Mouse (Mus musculus) embryonic facial prominence, embryonic 11.5 days (tissue): ENCODE data around the gene Rad23a. TPM values are rescaled to one million over a fixed set of nuclear protein-coding genes. Genes with fewer than 3 reads are reported as not detected.
A peak's percentile ranks its signal among the peaks of the same experiment; 100 is the strongest.
"Not testable (repeated sequence)": the region's sequence is repeated elsewhere in the genome, so short reads cannot be mapped to it uniquely, and the experiment has no call there.

Source experiments
- ATAC-seq: fragments of 200-750 bp; cut with Nextera tagmentation; replicated peaks from 2 replicates; pipeline ENCODE4 v1.8.0; 2017; ENCODE audit warnings: low read depth; ENCODE audit not compliant: insufficient number of reproducible peaks, low FRiP score, low TSS enrichment
- DNase-seq: peaks from one replicate; pipeline ENCODE4 v3.0.0-alpha.2; 2015; ENCODE audit warnings: low spot score
- H3K27ac ChIP-seq: fragments of 300-500 bp; sonication (generic); replicated peaks from 2 replicates; pipeline ENCODE4 v1.5.1; 2014; ENCODE audit warnings: mild to moderate bottlenecking, low read depth, low read length, control low read depth
- H3K27me3 ChIP-seq: fragments of 300-500 bp; sonication (generic); 2 replicates; pipeline ENCODE4 v1.6.1; 2014; ENCODE audit warnings: mild to moderate bottlenecking, low read length, moderate library complexity, mixed read lengths; ENCODE audit not compliant: control insufficient read depth, insufficient read depth
- H3K36me3 ChIP-seq: fragments of 300-500 bp; sonication (generic); replicated peaks from 2 replicates; pipeline ENCODE4 v1.6.1; 2014; ENCODE audit warnings: low read depth, mild to moderate bottlenecking, low read length, moderate library complexity, mixed read lengths; ENCODE audit not compliant: control insufficient read depth, insufficient read depth
- H3K4me1 ChIP-seq: fragments of 300-500 bp; sonication (generic); 2 replicates; pipeline ENCODE4 v1.6.1; 2014; ENCODE audit warnings: low read length, mixed read lengths; ENCODE audit not compliant: control insufficient read depth, insufficient read depth
- H3K4me2 ChIP-seq: fragments of 300-500 bp; sonication (generic); 2 replicates; pipeline ENCODE4 v1.6.1; 2014; ENCODE audit warnings: low read depth, mild to moderate bottlenecking, control low read depth, low read length, moderate library complexity
- H3K4me3 ChIP-seq: fragments of 300-500 bp; sonication (generic); 2 replicates; pipeline ENCODE4 v1.5.1; 2014; ENCODE audit warnings: low read depth, low read length, control low read depth
- H3K9ac ChIP-seq: fragments of 300-500 bp; sonication (generic); replicated peaks from 2 replicates; pipeline ENCODE4 v1.6.1; 2014; ENCODE audit warnings: mild to moderate bottlenecking, control low read depth, low read length
- H3K9me3 ChIP-seq: fragments of 300-500 bp; sonication (generic); replicated peaks from 2 replicates; pipeline ENCODE4 v1.6.1; 2016; ENCODE audit warnings: mild to moderate bottlenecking, low read length, inconsistent platforms, mixed read lengths; ENCODE audit not compliant: control insufficient read depth
- WGBS: fragments of 180-500 bp; shearing (Covaris S2); extraction: QIAGEN DNeasy Blood & Tissue Kit; methylation state at CpG from one replicate; pipeline ENCODE4 v1.1.7; 2014; 5-methylcytosine and 5-hydroxymethylcytosine counted together
- polyA plus RNA-seq: library from polyadenylated mRNA; unstranded; fragments of >200 nt; fragmentation: Nextera tagmentation; extraction: Ambion mirVana; gene quantifications from 2 replicates; pipeline ENCODE4 v1.2.1, GENCODE M21; 2014

Rad23a gene
- polyA plus RNA-seq, 1 experiment from 2014 or later: 88.2 TPM

DNA sequence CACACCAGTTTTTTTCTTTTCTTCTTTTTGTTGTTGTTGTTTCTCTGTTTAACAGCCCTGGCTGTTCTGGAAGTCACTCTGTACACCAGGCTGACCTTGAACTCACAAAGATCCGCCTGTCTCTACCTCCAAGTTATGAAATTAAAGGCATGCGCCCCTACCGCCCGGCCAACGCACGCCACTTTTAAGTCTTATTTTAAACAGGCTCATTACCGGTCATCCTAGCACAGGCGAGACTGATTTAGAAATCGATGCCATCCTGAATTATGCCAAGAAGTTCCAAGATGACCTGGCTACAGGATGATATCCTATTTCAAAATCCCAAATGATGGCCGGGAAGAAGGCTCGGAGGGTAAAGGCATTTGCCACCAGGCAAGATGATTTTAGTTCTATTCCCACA is 9.0 kb downstream of the Rad23a start, which contains the start of gene Gadd45gip1:
Gadd45gip1 (plus strand) TSS at position 33 of the 400 bp plus-strand sequence.
- H3K9me3 ChIP-seq: no peaks in the 10 kb centered on the region
- H3K9ac ChIP-seq: peak within 1 kb of the TSS; percentile 99
- peaks cover 17% of the 10 kb centered on the region for H3K36me3 ChIP-seq
- no peaks in the 10 kb centered on the region for H3K4me1 ChIP-seq
- H3K27me3 ChIP-seq: no peaks in the 10 kb centered on the region
- H3K4me3 ChIP-seq: peak within 1 kb of the TSS; percentile 97
- ATAC-seq: no peak
- 87% methylated on average over 11 of the region's 11 CpGs for WGBS
- peak within 1 kb of the TSS; percentile 59 for H3K4me2 ChIP-seq
- peak within 1 kb of the TSS; percentile 90 for H3K27ac ChIP-seq
- DNase-seq: no peak

DNA sequence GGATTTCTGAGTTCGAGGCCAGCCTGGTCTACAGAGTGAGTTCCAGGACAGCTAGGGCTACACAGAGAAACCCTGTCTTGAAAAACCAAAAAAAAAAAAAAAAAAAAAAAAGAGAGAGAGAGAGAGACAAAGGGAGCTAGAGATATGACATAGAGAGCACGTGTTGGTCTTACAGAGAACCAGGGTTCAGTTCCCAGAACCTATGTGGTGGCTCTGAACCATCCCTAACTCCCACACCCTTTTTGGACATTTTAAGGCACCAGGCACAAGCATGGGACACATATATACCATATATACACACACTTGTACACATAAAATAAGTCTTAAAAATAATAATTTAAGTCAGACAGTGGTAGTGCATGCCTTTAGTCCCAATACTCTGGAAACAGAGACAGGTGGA is 13.9 kb downstream of the Rad23a start:
- not testable (repeated sequence) for H3K27me3 ChIP-seq, H3K4me2 ChIP-seq, H3K9ac ChIP-seq, DNase-seq, H3K4me1 ChIP-seq, H3K36me3 ChIP-seq, H3K4me3 ChIP-seq, H3K27ac ChIP-seq, ATAC-seq, H3K9me3 ChIP-seq
- 63% methylated on average over 2 of the region's 2 CpGs for WGBS

DNA sequence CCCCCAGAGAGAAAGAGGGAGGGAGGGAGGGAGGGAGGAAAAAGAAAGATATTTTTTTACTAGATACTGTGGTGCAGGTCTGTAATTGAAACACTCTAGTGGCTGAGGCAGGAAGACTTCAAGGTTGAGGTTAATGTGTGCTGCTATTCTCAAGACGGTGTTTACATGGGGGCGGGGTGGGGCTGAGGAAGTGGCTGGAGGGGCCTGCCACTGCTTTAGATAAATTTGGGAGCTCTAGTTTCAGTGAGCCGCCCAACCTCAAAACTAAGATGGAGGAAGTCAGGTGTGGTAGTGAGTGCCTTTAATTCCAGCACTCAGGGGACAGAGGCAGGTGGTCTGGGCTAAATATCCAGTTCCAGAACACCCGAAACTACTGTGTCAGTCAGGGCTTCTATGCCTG is 14.8 kb downstream of the Rad23a start:
- no peaks in the 10 kb centered on the region for H3K9me3 ChIP-seq
- no peaks in the 10 kb centered on the region for H3K27me3 ChIP-seq
- WGBS: 57% methylated on average over 4 of the region's 4 CpGs
- no peaks in the 10 kb centered on the region for H3K4me1 ChIP-seq
- no peak overlapping the region for H3K4me3 ChIP-seq
- H3K27ac ChIP-seq: no peak overlapping the region
- H3K9ac ChIP-seq: no peak overlapping the region
- ATAC-seq (no peak), DNase-seq (no peak)
- no peak overlapping the region for H3K4me2 ChIP-seq
- no peaks in the 10 kb centered on the region for H3K36me3 ChIP-seq

DNA sequence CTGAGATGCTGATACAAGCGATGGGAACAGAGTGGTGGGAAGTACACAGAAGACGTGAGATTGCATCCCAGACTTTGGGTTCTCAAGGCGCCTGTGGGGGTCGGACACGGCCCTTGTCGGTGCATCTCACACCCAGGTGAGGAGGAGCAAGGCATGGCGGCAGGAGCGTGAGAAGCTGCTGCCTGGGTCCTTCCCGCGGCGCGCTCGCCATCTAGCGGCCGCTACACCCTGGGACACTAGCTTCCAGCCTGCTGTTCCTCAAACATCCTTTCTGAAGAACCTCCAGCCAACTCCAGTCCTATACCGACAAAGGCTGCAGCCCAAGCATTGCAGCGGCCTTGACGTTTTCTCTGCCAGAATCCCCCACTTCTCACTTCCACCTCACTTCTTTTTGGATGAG is 16.8 kb downstream of the Rad23a start:
- no peaks in the 10 kb centered on the region for H3K4me1 ChIP-seq
- peak; percentile 87 for DNase-seq
- under 1% methylated on average over 18 of the region's 18 CpGs for WGBS
- peak overlapping the region; percentile 10; the same call in 1 of the 2 replicates for H3K4me2 ChIP-seq
- H3K36me3 ChIP-seq: no peaks in the 10 kb centered on the region
- H3K9me3 ChIP-seq: no peaks in the 10 kb centered on the region
- H3K9ac ChIP-seq: no peak overlapping the region
- H3K27me3 ChIP-seq: no peaks in the 10 kb centered on the region
- no peak overlapping the region for H3K27ac ChIP-seq
- H3K4me3 ChIP-seq: no peak overlapping the region
- peak; percentile 52; the same call in 1 of the 2 replicates for ATAC-seq

DNA sequence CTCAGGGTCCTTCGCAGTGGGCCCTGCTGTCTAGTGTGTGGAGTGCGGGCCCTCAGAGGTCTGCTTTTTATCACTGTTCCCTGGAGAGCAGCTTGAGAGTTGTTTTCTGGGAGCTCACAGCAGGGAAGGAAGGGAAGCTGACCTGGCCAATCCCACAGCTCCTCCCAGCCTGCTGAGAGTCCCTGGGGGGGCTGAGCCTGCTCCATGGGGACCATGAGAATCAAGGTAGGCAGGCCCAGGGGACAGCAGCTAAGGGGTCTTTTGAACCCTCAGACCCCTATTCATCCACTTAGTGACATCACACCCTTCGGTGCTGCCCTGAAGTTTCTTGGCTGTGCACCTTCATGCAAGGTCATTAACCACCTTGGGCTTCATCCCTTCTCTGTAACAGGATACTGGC is 17.7 kb downstream of the Rad23a start, which contains the start of gene Dand5:
Dand5 (minus strand) TSS at position 101 of the 400 bp plus-strand sequence.
- Histone ChIP-seq H3K9ac (no peak within 1 kb of the TSS), H3K4me1 (no peaks in the 10 kb centered on the region), H3K9me3 (no peaks in the 10 kb centered on the region), H3K36me3 (no peaks in the 10 kb centered on the region), H3K4me2 (peak within 1 kb of the TSS; percentile 10; the same call in 1 of the 2 replicates), H3K27me3 (no peaks in the 10 kb centered on the region), H3K4me3 (no peak within 1 kb of the TSS), H3K27ac (no peak within 1 kb of the TSS)
- no peak for DNase-seq
- 28% methylated on average over 3 of the region's 3 CpGs for WGBS
- ATAC-seq: no peak

DNA sequence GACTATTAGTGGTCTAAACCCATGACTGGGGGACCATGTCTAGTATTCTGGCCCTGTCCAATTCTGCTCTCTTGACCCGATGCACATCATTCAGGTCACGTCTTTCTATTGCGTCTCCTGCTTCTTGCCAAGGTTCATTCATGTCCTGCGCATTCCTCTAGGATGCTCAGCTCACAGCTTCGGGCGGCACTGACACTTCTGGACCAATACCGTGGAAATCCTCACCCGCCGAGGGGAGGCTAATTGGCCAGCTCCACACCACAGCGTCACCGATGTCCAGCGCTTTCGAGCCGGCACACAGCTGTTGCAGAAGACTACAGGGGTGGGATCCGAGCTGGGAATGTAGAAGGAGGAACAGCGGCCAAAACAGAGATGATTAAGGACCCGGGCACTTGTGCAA is 24.3 kb downstream of the Rad23a start:
- Histone ChIP-seq H3K27ac (no peak overlapping the region), H3K36me3 (no peaks in the 10 kb centered on the region), H3K4me1 (no peaks in the 10 kb centered on the region), H3K9me3 (no peaks in the 10 kb centered on the region), H3K4me2 (no peak overlapping the region), H3K4me3 (no peak overlapping the region), H3K9ac (no peak overlapping the region), H3K27me3 (peaks cover 20% of the 10 kb centered on the region)
- 72% methylated on average over 17 of the region's 17 CpGs for WGBS
- no peak for DNase-seq
- ATAC-seq: no peak

DNA sequence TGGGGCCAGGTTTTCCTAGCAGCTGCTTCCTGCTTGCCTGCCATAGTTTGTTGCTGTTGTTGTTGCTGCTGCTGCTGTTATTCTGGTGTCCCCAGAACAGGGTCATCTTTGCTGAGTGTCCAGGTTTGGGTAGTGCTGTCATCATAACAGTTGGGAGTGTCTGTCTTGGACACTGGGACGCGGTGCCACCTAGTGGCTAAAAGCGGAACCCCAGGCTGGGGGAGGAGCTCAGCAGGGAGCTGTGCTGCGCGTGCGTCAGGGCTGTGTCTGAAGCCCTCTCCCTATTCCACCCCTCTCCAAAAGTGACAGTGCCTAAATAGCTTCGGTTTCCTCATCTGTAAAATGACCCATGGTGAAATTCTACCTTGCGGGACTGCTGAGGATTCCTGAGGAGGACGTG is 24.9 kb downstream of the Rad23a start:
- no peak overlapping the region; the same call in 1 of the 2 replicates for H3K9ac ChIP-seq
- H3K4me2 ChIP-seq: no peak overlapping the region
- H3K36me3 ChIP-seq: no peaks in the 10 kb centered on the region
- H3K4me3 ChIP-seq: no peak overlapping the region
- H3K27me3 ChIP-seq: peaks cover 25% of the 10 kb centered on the region
- H3K4me1 ChIP-seq: no peaks in the 10 kb centered on the region
- ATAC-seq (peak; percentile 46; the same call in 1 of the 2 replicates), DNase-seq (peak; percentile 92)
- H3K9me3 ChIP-seq: no peaks in the 10 kb centered on the region
- WGBS: 9% methylated on average over 9 of the region's 9 CpGs
- no peak overlapping the region for H3K27ac ChIP-seq

DNA sequence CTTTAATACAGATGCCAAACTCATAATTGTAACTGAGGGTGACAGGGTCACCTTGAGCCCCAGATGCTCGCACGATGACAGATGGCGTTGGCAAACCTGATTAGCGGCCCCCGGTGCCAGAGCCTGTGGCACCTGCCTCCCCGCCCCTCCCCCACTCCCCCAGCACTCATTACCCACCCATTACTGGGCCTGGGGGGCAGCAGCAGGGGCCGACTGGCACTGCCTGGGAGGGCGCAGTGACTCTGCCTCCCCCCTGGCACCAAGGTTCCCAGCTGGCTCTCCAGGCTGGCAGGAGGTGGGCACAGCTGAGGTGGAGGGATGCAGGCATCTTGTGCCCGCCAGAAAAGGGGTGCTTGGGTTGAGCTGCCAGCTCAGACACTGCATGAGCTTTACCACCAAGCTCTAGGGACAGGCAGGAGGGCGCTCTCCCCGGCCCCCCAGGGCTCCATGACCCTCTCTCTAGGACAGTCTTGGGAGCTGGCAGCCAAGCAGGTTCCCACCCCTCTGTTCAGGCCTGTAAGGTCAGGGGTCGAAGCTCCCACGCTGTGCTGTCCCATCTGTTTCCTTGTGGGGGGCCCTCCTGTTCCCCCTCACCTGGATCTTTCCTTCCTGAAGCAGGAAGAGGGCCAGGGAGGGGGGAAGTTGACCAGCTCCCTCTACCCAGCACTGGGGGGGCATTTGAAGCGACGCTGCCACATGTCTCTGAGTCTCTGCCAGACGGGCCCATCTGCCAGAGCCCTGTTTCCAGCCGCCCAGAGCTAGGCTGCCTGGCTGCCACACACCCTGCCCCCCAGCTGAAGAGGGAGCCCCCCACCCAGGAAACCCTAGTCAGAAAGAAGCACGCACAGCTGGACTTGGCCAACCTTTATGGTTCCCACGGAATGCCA is 25.7 kb downstream of the Rad23a start:
- no peak overlapping the region; the same call in 1 of the 2 replicates for H3K9ac ChIP-seq
- ATAC-seq: no peak
- no peaks in the 10 kb centered on the region for H3K4me1 ChIP-seq
- no peaks in the 10 kb centered on the region for H3K9me3 ChIP-seq
- no peak overlapping the region for H3K4me3 ChIP-seq
- DNase-seq: no peak
- WGBS: 49% methylated on average over 19 of the region's 19 CpGs
- H3K27me3 ChIP-seq: peaks cover 25% of the 10 kb centered on the region
- no peaks in the 10 kb centered on the region for H3K36me3 ChIP-seq
- H3K27ac ChIP-seq: no peak overlapping the region
- no peak overlapping the region for H3K4me2 ChIP-seq
